19 mouse cellular contexts compared by ENCODE assay signal in the genomic region with DNA sequence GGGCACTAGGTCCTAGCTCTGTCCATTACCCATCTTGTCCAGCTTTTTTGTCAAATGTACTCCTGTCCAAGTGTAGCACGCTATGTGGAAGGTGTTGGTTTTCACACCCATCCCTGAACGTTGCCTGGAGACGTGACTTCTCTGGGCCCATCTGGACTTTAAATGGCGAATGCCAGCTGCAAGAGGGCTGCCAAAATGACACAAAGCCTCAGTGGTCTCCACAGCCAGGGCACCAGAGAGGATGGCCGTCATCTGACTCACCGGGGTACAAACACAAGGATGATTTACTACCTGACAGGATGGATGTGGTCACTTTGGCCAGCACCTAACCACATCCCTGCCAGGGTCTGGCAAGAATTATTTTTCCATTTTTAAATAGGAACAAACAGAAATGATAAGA.
DNase-seq lines count a peak whose midpoint lies in the region; ATAC-seq and TF ChIP-seq lines count a peak whose summit lies in the region.
"Had no signal": no experiment of that assay in that cellular context is flagged by ENCODE, and none has a peak within 500 bp of the region (broad histone marks: within the 10 kb centered on the region; RNA-seq: fewer than 3 reads in every experiment).

No protein-coding gene starts in this region.

- H3K36me3 ChIP-seq in hindbrain, embryonic 11.5 days (ENCODE audit: control insufficient read depth, insufficient read depth, low read length), result no peaks in the 10 kb centered on the region
- no peaks in the 10 kb centered on the region for H3K36me3 ChIP-seq in hindbrain, postnatal 0 days (ENCODE audit: insufficient read depth, low read length)
- no peaks in the 10 kb centered on the region for H3K36me3 ChIP-seq in C2C12 (ENCODE audit: control insufficient read depth, insufficient read depth)
- H3K36me3 ChIP-seq in hindbrain, embryonic 13.5 days, result no peaks in the 10 kb centered on the region; the same call in 1 of the 2 replicates
- no peaks in the 10 kb centered on the region for H3K36me3 ChIP-seq in midbrain, embryonic 16.5 days (ENCODE audit: control insufficient read depth, insufficient read depth, low read length)
- H3K36me3 ChIP-seq in heart, embryonic 10.5 days, result peaks cover 14% of the 10 kb centered on the region; the same call in 1 of the 2 replicates

- H3K79me2 ChIP-seq in C2C12 (ENCODE audit: control insufficient read depth, insufficient read depth), result no peaks in the 10 kb centered on the region

- no peak for ATAC-seq in hindbrain, embryonic 11.5 days (ENCODE audit: low FRiP score)
- ATAC-seq in hindbrain, postnatal 0 days, result no peak
- no peak for ATAC-seq in hindbrain, embryonic 13.5 days (ENCODE audit: low FRiP score)
- ATAC-seq in midbrain, embryonic 16.5 days, result no peak
- no peak for ATAC-seq in monocyte, adult 5-6 weeks (replicated peaks; ENCODE audit: insufficient number of reproducible peaks, low FRiP score, low TSS enrichment, poor library complexity, severe bottlenecking)

- 63% methylated on average over 6 of the region's 6 CpGs for WGBS in hindbrain, embryonic 11.5 days
- 37% methylated on average over 6 of the region's 6 CpGs for WGBS in hindbrain, postnatal 0 days
- 48% methylated on average over 6 of the region's 6 CpGs for WGBS in hindbrain, embryonic 13.5 days
- 75% methylated on average over 6 of the region's 6 CpGs for WGBS in midbrain, embryonic 16.5 days
- 83% methylated on average over 6 of the region's 6 CpGs for WGBS in heart, embryonic 10.5 days

- TF ChIP-seq CTCF in hindbrain, postnatal 0 days (IDR thresholded peaks at IDR 0.05; ENCODE audit: low read depth), result no peak
- no peak for TF ChIP-seq CTCF in C2C12 (IDR thresholded peaks at IDR 0.05; ENCODE audit: control insufficient read depth, insufficient read depth, insufficient read length)

- H3K27ac ChIP-seq in hindbrain, embryonic 11.5 days (ENCODE audit: low read depth, low read length), result peak overlapping the region; percentile 68; the same call in 1 of the 2 replicates
- H3K27ac ChIP-seq in hindbrain, postnatal 0 days, result no peak overlapping the region
- H3K27ac ChIP-seq in hindbrain, embryonic 13.5 days, result peak overlapping the region; percentile 85
- peak overlapping the region; percentile 84 for H3K27ac ChIP-seq in midbrain, embryonic 16.5 days (ENCODE audit: low read length)
- no peak overlapping the region for H3K27ac ChIP-seq in heart, embryonic 10.5 days
- H3K27ac ChIP-seq: embryonic facial prominence, embryonic 10.5 days; kidney, embryonic 15.5 days; macrophage had no signal

- no peak overlapping the region for H3K9ac ChIP-seq in hindbrain, embryonic 11.5 days (ENCODE audit: low read depth, low read length)
- no peak overlapping the region for H3K9ac ChIP-seq in hindbrain, postnatal 0 days (replicated peaks; ENCODE audit: low read length)
- H3K9ac ChIP-seq in hindbrain, embryonic 13.5 days, result peak overlapping the region; percentile 58; the same call in 1 of the 2 replicates
- peak overlapping the region; percentile 49 for H3K9ac ChIP-seq in midbrain, embryonic 16.5 days (ENCODE audit: low read depth, low read length)
- H3K9ac ChIP-seq: kidney, embryonic 15.5 days had no signal

- no peaks in the 10 kb centered on the region for H3K9me3 ChIP-seq in hindbrain, embryonic 11.5 days (ENCODE audit: control insufficient read depth, low read length)
- H3K9me3 ChIP-seq in hindbrain, postnatal 0 days (ENCODE audit: low read length), result no peaks in the 10 kb centered on the region
- H3K9me3 ChIP-seq in hindbrain, embryonic 13.5 days, result no peaks in the 10 kb centered on the region
- H3K9me3 ChIP-seq in midbrain, embryonic 16.5 days (replicated peaks; ENCODE audit: control insufficient read depth, low read length, poor library complexity, severe bottlenecking), result no peaks in the 10 kb centered on the region
- no peaks in the 10 kb centered on the region for H3K9me3 ChIP-seq in heart, embryonic 10.5 days
- H3K9me3 ChIP-seq: embryonic facial prominence, embryonic 10.5 days; kidney, embryonic 15.5 days had no signal

- H3ac ChIP-seq in C2C12 (ENCODE audit: control insufficient read depth, insufficient read length, low read depth), result no peak overlapping the region

- H3K79me3 ChIP-seq in C2C12 (ENCODE audit: low read depth), result no peaks in the 10 kb centered on the region

- H3K27me3 ChIP-seq in hindbrain, embryonic 11.5 days (ENCODE audit: control insufficient read depth, insufficient read depth, low read length), result no peaks in the 10 kb centered on the region
- H3K27me3 ChIP-seq in hindbrain, postnatal 0 days (ENCODE audit: insufficient read depth, low read length), result no peaks in the 10 kb centered on the region
- H3K27me3 ChIP-seq in C2C12 (ENCODE audit: control insufficient read depth, insufficient read depth, insufficient read length), result no peaks in the 10 kb centered on the region
- no peaks in the 10 kb centered on the region for H3K27me3 ChIP-seq in hindbrain, embryonic 13.5 days
- H3K27me3 ChIP-seq in midbrain, embryonic 16.5 days (ENCODE audit: control insufficient read depth, insufficient read depth, low read depth, low read length), result no peaks in the 10 kb centered on the region
- H3K27me3 ChIP-seq in heart, embryonic 10.5 days (ENCODE audit: insufficient read depth, poor library complexity, severe bottlenecking), result no peaks in the 10 kb centered on the region
- H3K27me3 ChIP-seq: CH12.LX; kidney, embryonic 15.5 days had no signal

- H3K4me3 ChIP-seq in hindbrain, embryonic 11.5 days (ENCODE audit: low read depth, low read length), result no peak overlapping the region
- no peak overlapping the region for H3K4me3 ChIP-seq in hindbrain, postnatal 0 days (ENCODE audit: low read length)
- no peak overlapping the region for H3K4me3 ChIP-seq in C2C12 (ENCODE audit: insufficient read depth, poor library complexity, severe bottlenecking)
- H3K4me3 ChIP-seq in hindbrain, embryonic 13.5 days, result no peak overlapping the region
- no peak overlapping the region for H3K4me3 ChIP-seq in midbrain, embryonic 16.5 days (ENCODE audit: low read depth, low read length)
- H3K4me3 ChIP-seq in heart, embryonic 10.5 days, result no peak overlapping the region
- H3K4me3 ChIP-seq: embryonic facial prominence, embryonic 10.5 days; erythroblast, embryonic 14.5 days; kidney, embryonic 15.5 days; myocyte had no signal

- H3K4me2 ChIP-seq in hindbrain, embryonic 11.5 days (replicated peaks; ENCODE audit: low read depth, low read length), result no peak overlapping the region
- no peak overlapping the region for H3K4me2 ChIP-seq in hindbrain, postnatal 0 days (ENCODE audit: low read depth, low read length)
- H3K4me2 ChIP-seq in hindbrain, embryonic 13.5 days, result no peak overlapping the region
- no peak overlapping the region for H3K4me2 ChIP-seq in midbrain, embryonic 16.5 days (ENCODE audit: low read length)
- H3K4me2 ChIP-seq: kidney, embryonic 15.5 days had no signal

- DNase-seq in hindbrain, embryonic 11.5 days (ENCODE audit: low spot score), result no peak
- no peak for DNase-seq in hindbrain, postnatal 0 days (ENCODE audit: low spot score)
- DNase-seq in heart, embryonic 10.5 days (ENCODE audit: low spot score), result no peak
- DNase-seq in kidney, adult 11 months, result no peak
- DNase-seq: adrenal gland, postnatal 14 days; cerebellum, adult 2 months; heart, adult 18-20 months; liver; lung, adult 18-20 months had no signal

- H3K4me1 ChIP-seq in hindbrain, embryonic 11.5 days (replicated peaks; ENCODE audit: control insufficient read depth, insufficient read depth, low read length), result peaks cover 20% of the 10 kb centered on the region
- peaks cover 57% of the 10 kb centered on the region for H3K4me1 ChIP-seq in hindbrain, postnatal 0 days (ENCODE audit: insufficient read depth, low read length)
- H3K4me1 ChIP-seq in hindbrain, embryonic 13.5 days (replicated peaks), result peaks cover 89% of the 10 kb centered on the region
- H3K4me1 ChIP-seq in midbrain, embryonic 16.5 days (ENCODE audit: control insufficient read depth, insufficient read depth, low read length), result peaks cover 65% of the 10 kb centered on the region
- peaks cover 28% of the 10 kb centered on the region for H3K4me1 ChIP-seq in heart, embryonic 10.5 days
- H3K4me1 ChIP-seq: kidney, embryonic 15.5 days had no signal

TF ChIP-seq in C2C12, 6 proteins besides CTCF, POLR2A, EP300 and RAD21:
- TF ChIP-seq MAX (IDR thresholded peaks at IDR 0.05), result peak; percentile 97
- no peak for TF ChIP-seq FOSL1 (IDR thresholded peaks at IDR 0.05; ENCODE audit: insufficient read depth, low read length, poor library complexity, severe bottlenecking)
- no peak for TF ChIP-seq MYOG (IDR thresholded peaks at IDR 0.05; ENCODE audit: control insufficient read depth, extremely low read depth, insufficient read length)
- no peak for TF ChIP-seq USF1 (IDR thresholded peaks at IDR 0.05; ENCODE audit: low read depth)
- peak; percentile 76 for TF ChIP-seq MYOD1 (IDR thresholded peaks at IDR 0.05; ENCODE audit: control insufficient read depth, insufficient read length, low read depth)
TF ChIP-seq in C2C12: peak in this region for 2.

Comparison
In these comparisons a context has a peak if more than half of its experiments do, and no peak if none do; other contexts are left out.
1. H3K27ac ChIP-seq: peak in hindbrain, embryonic 11.5 days (single experiment), hindbrain, embryonic 13.5 days (single experiment) and midbrain, embryonic 16.5 days (single experiment); none in hindbrain, postnatal 0 days (single experiment) and heart, embryonic 10.5 days (single experiment).
2. H3K9ac ChIP-seq: peak in hindbrain, embryonic 13.5 days (single experiment) and midbrain, embryonic 16.5 days (single experiment); none in hindbrain, embryonic 11.5 days (single experiment) and hindbrain, postnatal 0 days (single experiment).